Mouse (Mus musculus) frontal cortex, postnatal 36 days (tissue): ENCODE data around the gene Gm9857.

Experiments
- DNase-seq, 2 experiments: peaks; one replicate each; pipeline ENCODE4 v3.0.0; 2022; ENCODE audit warnings: low spot score in 2 of 2

Gene Gm9857

GRCm38 (mm10) chr3:108940001-108940633 is at the start of gene Gm9857:
Gene Gm9857 (minus strand): TSS chr3:108940445.
- DNase-seq = no peak

GRCm38 (mm10) chr3:108987009-108987659 is 46.9 kb upstream of the Gm9857 start:
- DNase-seq = no peak

GRCm38 (mm10) chr3:108986534-108986933 is 46.3 kb upstream of the Gm9857 start:
- DNase-seq = no peak

GRCm38 (mm10) chr3:108983989-108984388 is 43.7 kb upstream of the Gm9857 start:
- no peak for DNase-seq

- DNase-seq = no peak
These were observed 41.7 kb upstream of the Gm9857 start for GRCm38 (mm10) chr3:108981946-108982345.

GRCm38 (mm10) chr3:108977340-108978030 is 37.2 kb upstream of the Gm9857 start:
- DNase-seq = no peak

GRCm38 (mm10) chr3:108974920-108975485 is 34.8 kb upstream of the Gm9857 start:
- DNase-seq = no peak

- no peak for DNase-seq
These were observed 33.9 kb upstream of the Gm9857 start for GRCm38 (mm10) chr3:108973980-108974660.

- no peak for DNase-seq
These were observed 25.8 kb upstream of the Gm9857 start for GRCm38 (mm10) chr3:108966051-108966450.

- DNase-seq = no peak
These were observed 24.3 kb upstream of the Gm9857 start for GRCm38 (mm10) chr3:108964361-108965044.

- DNase-seq = no peak
These were observed 23.5 kb upstream of the Gm9857 start for GRCm38 (mm10) chr3:108963776-108964175.

GRCm38 (mm10) chr3:108963278-108963677 is 23.0 kb upstream of the Gm9857 start:
- DNase-seq = no peak

- DNase-seq = no peak
These were observed 21.4 kb upstream of the Gm9857 start for GRCm38 (mm10) chr3:108961655-108962054.

GRCm38 (mm10) chr3:108961226-108961625 is 21.0 kb upstream of the Gm9857 start:
- no peak for DNase-seq

- DNase-seq = no peak
These were observed 19.5 kb upstream of the Gm9857 start for GRCm38 (mm10) chr3:108959680-108960295.

GRCm38 (mm10) chr3:108957976-108958375 is 17.7 kb upstream of the Gm9857 start:
- DNase-seq = no peak

- DNase-seq = no peak
These were observed 751 bp upstream of the Gm9857 start for GRCm38 (mm10) chr3:108940996-108941395.

- no peak for DNase-seq
These were observed 672 bp downstream of the Gm9857 start, which contains the start of gene Henmt1 for GRCm38 (mm10) chr3:108939573-108939972. Gene Henmt1 (plus strand): TSS chr3:108939873.

- DNase-seq = no peak
These were observed 1.6 kb downstream of the Gm9857 start for GRCm38 (mm10) chr3:108938691-108939090.

GRCm38 (mm10) chr3:108933557-108933956 is 6.7 kb downstream of the Gm9857 start:
- DNase-seq = no peak

GRCm38 (mm10) chr3:108926308-108926707 is 13.9 kb downstream of the Gm9857 start:
- no peak for DNase-seq
